Mouse (Mus musculus) megakaryocyte, embryonic 14.5 days (primary cell): Measurements from ENCODE around the gene Myo6.

Experiments used
- FLI1 ChIP-seq: IDR thresholded peaks from 2 replicates; pipeline ENCODE4 v1.6.1; 2012; ENCODE audit warnings: low read length, inconsistent platforms, mixed read lengths
- GATA1 ChIP-seq: IDR thresholded peaks from 3 replicates; pipeline ENCODE4 v1.6.1; 2012; ENCODE audit warnings: mixed read lengths, low read length, inconsistent platforms, borderline replicate concordance

GRCm38 (mm10) chr9:80202374-80203060 lies 37.7 kb downstream of the Myo6 start:
- TF ChIP-seq GATA1 (no peak), FLI1 (no peak)
